Mouse (Mus musculus) limb, embryonic 11.5 days (tissue): ENCODE measurements around the gene Lrg1. TPM values are rescaled to one million over a fixed set of nuclear protein-coding genes. Genes with fewer than 3 reads are reported as not detected.

Experiments used
- ATAC-seq: fragments of 200-750 bp; cut with Nextera tagmentation; 2 replicates; pipeline ENCODE4 v1.8.0; 2017; ENCODE audit warnings: low read depth; ENCODE audit not compliant: insufficient number of reproducible peaks, low FRiP score, low TSS enrichment
- DNase-seq: peaks from one replicate; pipeline ENCODE4 v3.0.0-alpha.2; 2015; ENCODE audit warnings: low spot score
- H3K27ac ChIP-seq: fragments of 300-500 bp; sonication (generic); replicated peaks from 2 replicates; pipeline ENCODE4 v1.5.1; 2014; ENCODE audit warnings: low read depth, mild to moderate bottlenecking, low read length
- H3K27me3 ChIP-seq: fragments of 300-500 bp; sonication (generic); 2 replicates; pipeline ENCODE4 v1.6.1; 2014; ENCODE audit warnings: mild to moderate bottlenecking, low read length, mixed read lengths; ENCODE audit not compliant: control insufficient read depth, insufficient read depth
- H3K36me3 ChIP-seq: fragments of 300-500 bp; sonication (generic); 2 replicates; pipeline ENCODE4 v1.6.1; 2014; ENCODE audit warnings: mild to moderate bottlenecking, low read length, moderate library complexity, mixed read lengths; ENCODE audit not compliant: control insufficient read depth, insufficient read depth
- H3K4me1 ChIP-seq: fragments of 300-500 bp; sonication (generic); 2 replicates; pipeline ENCODE4 v1.6.1; 2014; ENCODE audit warnings: low read length, mixed read lengths; ENCODE audit not compliant: control insufficient read depth, insufficient read depth
- H3K4me2 ChIP-seq: fragments of 300-500 bp; sonication (generic); 2 replicates; pipeline ENCODE4 v1.6.1; 2014; ENCODE audit warnings: low read depth, mild to moderate bottlenecking, moderate library complexity; ENCODE audit not compliant: severe bottlenecking
- H3K4me3 ChIP-seq: fragments of 300-500 bp; sonication (generic); 2 replicates; pipeline ENCODE4 v1.5.1; 2014; ENCODE audit warnings: low read depth, low read length
- H3K9ac ChIP-seq: fragments of 300-500 bp; sonication (generic); 2 replicates; pipeline ENCODE4 v1.6.1; 2014; ENCODE audit warnings: mild to moderate bottlenecking, low read length
- H3K9me3 ChIP-seq: fragments of 300-500 bp; sonication (generic); 2 replicates; pipeline ENCODE4 v1.6.1; 2016; ENCODE audit warnings: low read length; ENCODE audit not compliant: control insufficient read depth
- WGBS: fragments of 180-500 bp; shearing (Covaris S2); extraction: QIAGEN DNeasy Blood & Tissue Kit; methylation state at CpG from one replicate; pipeline ENCODE4 v1.1.7; 2014; 5-methylcytosine and 5-hydroxymethylcytosine counted together
- polyA plus RNA-seq: library from polyadenylated mRNA; unstranded; fragments of >200 nt; fragmentation: Nextera tagmentation; extraction: Ambion mirVana; gene quantifications from 2 replicates; pipeline ENCODE4 v1.2.1, GENCODE M21; 2014

Lrg1 gene
- polyA plus RNA-seq, 1 experiment from 2014 or later = 0.28 TPM

GRCm38 (mm10) chr17:56132661-56133060, 10.9 kb upstream of the Lrg1 start:
- WGBS = 1% methylated on average over 14 of the region's 14 CpGs
- ATAC-seq (no peak), DNase-seq (peak; percentile 74)
- no peak overlapping the region for H3K4me2 ChIP-seq
- peaks cover 3% of the 10 kb centered on the region; the same call in 1 of the 2 replicates for H3K4me1 ChIP-seq
- no peak overlapping the region for H3K4me3 ChIP-seq
- H3K9me3 ChIP-seq = no peaks in the 10 kb centered on the region; the same call in 1 of the 2 replicates
- H3K27ac ChIP-seq = no peak overlapping the region
- no peaks in the 10 kb centered on the region for H3K27me3 ChIP-seq
- no peak overlapping the region for H3K9ac ChIP-seq
- H3K36me3 ChIP-seq = no peaks in the 10 kb centered on the region

- Histone ChIP-seq H3K27ac (no peak overlapping the region), H3K36me3 (no peaks in the 10 kb centered on the region), H3K4me2 (no peak overlapping the region), H3K4me1 (peaks cover 3% of the 10 kb centered on the region; the same call in 1 of the 2 replicates), H3K27me3 (no peaks in the 10 kb centered on the region), H3K9ac (no peak overlapping the region), H3K9me3 (no peaks in the 10 kb centered on the region; the same call in 1 of the 2 replicates), H3K4me3 (no peak overlapping the region)
- WGBS = 43% methylated on average over 7 of the region's 7 CpGs
- DNase-seq = peak; percentile 73
- no peak for ATAC-seq
Measured at GRCm38 (mm10) chr17:56131814-56132213, 10.0 kb upstream of the Lrg1 start.

- ATAC-seq = no peak
- H3K4me3 ChIP-seq = no peak overlapping the region
- no peak overlapping the region for H3K9ac ChIP-seq
- no peak overlapping the region for H3K4me2 ChIP-seq
- WGBS = 96% methylated on average over 10 of the region's 10 CpGs
- peaks cover 3% of the 10 kb centered on the region; the same call in 1 of the 2 replicates for H3K4me1 ChIP-seq
- no peaks in the 10 kb centered on the region for H3K27me3 ChIP-seq
- no peak for DNase-seq
- no peak overlapping the region for H3K27ac ChIP-seq
- no peaks in the 10 kb centered on the region; the same call in 1 of the 2 replicates for H3K9me3 ChIP-seq
- no peaks in the 10 kb centered on the region for H3K36me3 ChIP-seq
Measured at GRCm38 (mm10) chr17:56131136-56131535, 9.3 kb upstream of the Lrg1 start.

GRCm38 (mm10) chr17:56128246-56128645, 6.4 kb upstream of the Lrg1 start:
- Histone ChIP-seq H3K4me1 (0 out of 2 replicates have a peak, but pooled peaks cover 5% of the 10 kb centered on the region), H3K36me3 (no peaks in the 10 kb centered on the region), H3K9ac (no peak overlapping the region), H3K9me3 (no peaks in the 10 kb centered on the region; the same call in 1 of the 2 replicates), H3K27ac (no peak overlapping the region), H3K27me3 (peaks cover 17% of the 10 kb centered on the region), H3K4me3 (no peak overlapping the region), H3K4me2 (no peak overlapping the region)
- ATAC-seq (no peak), DNase-seq (no peak)
- 86% methylated on average over 15 of the region's 15 CpGs for WGBS

- ATAC-seq (no peak), DNase-seq (no peak)
- Histone ChIP-seq H3K4me2 (no peak overlapping the region), H3K27ac (no peak overlapping the region), H3K4me3 (no peak overlapping the region), H3K27me3 (peaks cover 35% of the 10 kb centered on the region), H3K36me3 (no peaks in the 10 kb centered on the region), H3K9ac (no peak overlapping the region), H3K4me1 (0 out of 2 replicates have a peak, but pooled peaks cover 5% of the 10 kb centered on the region), H3K9me3 (peaks cover 7% of the 10 kb centered on the region; the same call in 1 of the 2 replicates)
- WGBS = 72% methylated on average over 11 of the region's 11 CpGs
Measured at GRCm38 (mm10) chr17:56126175-56126574, 4.4 kb upstream of the Lrg1 start.

GRCm38 (mm10) chr17:56125276-56125630, 3.5 kb upstream of the Lrg1 start:
- H3K36me3 ChIP-seq = no peaks in the 10 kb centered on the region
- no peak for DNase-seq
- H3K4me1 ChIP-seq = peaks cover 7% of the 10 kb centered on the region; the same call in 1 of the 2 replicates
- 88% methylated on average over 4 of the region's 4 CpGs for WGBS
- H3K4me2 ChIP-seq = no peak overlapping the region
- H3K9ac ChIP-seq = no peak overlapping the region
- no peak overlapping the region for H3K27ac ChIP-seq
- peaks cover 45% of the 10 kb centered on the region for H3K27me3 ChIP-seq
- peaks cover 7% of the 10 kb centered on the region; the same call in 1 of the 2 replicates for H3K9me3 ChIP-seq
- H3K4me3 ChIP-seq = no peak overlapping the region
- no peak for ATAC-seq

- Histone ChIP-seq H3K9me3 (peaks cover 7% of the 10 kb centered on the region; the same call in 1 of the 2 replicates), H3K27ac (no peak overlapping the region), H3K36me3 (no peaks in the 10 kb centered on the region), H3K4me2 (peak overlapping the region; percentile 55), H3K4me3 (peak overlapping the region; percentile 26), H3K9ac (peak overlapping the region; percentile 55), H3K27me3 (peaks cover 51% of the 10 kb centered on the region), H3K4me1 (peaks cover 10% of the 10 kb centered on the region; the same call in 1 of the 2 replicates)
- no peak for ATAC-seq
- DNase-seq = peak; percentile 80
- 4% methylated on average over 57 of the region's 59 CpGs for WGBS
Measured at GRCm38 (mm10) chr17:56124377-56125275, 2.8 kb upstream of the Lrg1 start.

- no peak overlapping the region for H3K27ac ChIP-seq
- H3K27me3 ChIP-seq = peaks cover 59% of the 10 kb centered on the region
Measured at GRCm38 (mm10) chr17:56123681-56124340, 2.0 kb upstream of the Lrg1 start.

More at GRCm38 (mm10) chr17:56123681-56124340, 2.0 kb upstream of the Lrg1 start:
- no peak for DNase-seq
- ATAC-seq = no peak
- H3K4me2 ChIP-seq = peak overlapping the region; percentile 55
- H3K36me3 ChIP-seq = no peaks in the 10 kb centered on the region
- H3K9ac ChIP-seq = peak overlapping the region; percentile 55; the same call in 1 of the 2 replicates
- WGBS = 44% methylated on average over 54 of the region's 59 CpGs
- H3K9me3 ChIP-seq = peaks cover 7% of the 10 kb centered on the region; the same call in 1 of the 2 replicates
- H3K4me1 ChIP-seq = peaks cover 10% of the 10 kb centered on the region; the same call in 1 of the 2 replicates
- H3K4me3 ChIP-seq = peak overlapping the region; percentile 26
